Mouse (Mus musculus) liver, embryonic 13.5 days (tissue): ENCODE results near the gene Peli2. TPM values are rescaled to one million over a fixed set of nuclear protein-coding genes. Genes with fewer than 3 reads are reported as not detected.

Experiments used
- ATAC-seq: fragments of 200-750 bp; cut with Nextera tagmentation; 2 replicates; pipeline ENCODE4 v1.8.0; 2017; ENCODE audit warnings: low read depth, mild to moderate bottlenecking, moderate number of reproducible peaks, moderate library complexity
- DNase-seq: peaks from one replicate; pipeline ENCODE4 v3.0.0; 2022
- H3K27ac ChIP-seq: fragments of 300-500 bp; sonication (generic); 2 replicates; pipeline ENCODE4 v1.5.1; 2015; ENCODE audit warnings: moderate library complexity, mild to moderate bottlenecking, inconsistent platforms
- H3K27me3 ChIP-seq: fragments of 300-500 bp; sonication (generic); 2 replicates; pipeline ENCODE4 v1.6.1; 2015; ENCODE audit warnings: mild to moderate bottlenecking, inconsistent platforms
- H3K36me3 ChIP-seq: fragments of 300-500 bp; sonication (generic); 2 replicates; pipeline ENCODE4 v1.6.1; 2015; ENCODE audit warnings: mild to moderate bottlenecking, inconsistent platforms
- H3K4me1 ChIP-seq: fragments of 300-500 bp; sonication (generic); replicated peaks from 2 replicates; pipeline ENCODE4 v1.6.1; 2015; ENCODE audit warnings: inconsistent platforms
- H3K4me2 ChIP-seq: fragments of 300-500 bp; sonication (generic); 2 replicates; pipeline ENCODE4 v1.6.1; 2015; ENCODE audit warnings: inconsistent platforms, mild to moderate bottlenecking, moderate library complexity
- H3K4me3 ChIP-seq: fragments of 300-500 bp; sonication (generic); replicated peaks from 2 replicates; pipeline ENCODE4 v1.5.1; 2015; ENCODE audit warnings: mild to moderate bottlenecking, inconsistent platforms
- H3K9ac ChIP-seq: fragments of 300-500 bp; sonication (generic); 2 replicates; pipeline ENCODE4 v1.6.1; 2015; ENCODE audit warnings: mild to moderate bottlenecking, inconsistent platforms
- H3K9me3 ChIP-seq: fragments of 300-500 bp; sonication (generic); replicated peaks from 2 replicates; pipeline ENCODE4 v1.6.1; 2016; ENCODE audit warnings: inconsistent platforms
- WGBS: fragments of 180-500 bp; shearing (Covaris S2); methylation state at CpG from one replicate; pipeline ENCODE4 v1.1.7; 2015; ENCODE audit not compliant: insufficient replicate concordance; 5-methylcytosine and 5-hydroxymethylcytosine counted together
- polyA plus RNA-seq: library from polyadenylated mRNA; unstranded; fragments of >200 nt; fragmentation: Nextera tagmentation; extraction: Ambion mirVana; gene quantifications from 2 replicates; pipeline ENCODE4 v1.2.1, GENCODE M21; 2015

The Peli2 gene
- polyA plus RNA-seq, 1 experiment from 2014 or later, result 0.77 TPM

DNA sequence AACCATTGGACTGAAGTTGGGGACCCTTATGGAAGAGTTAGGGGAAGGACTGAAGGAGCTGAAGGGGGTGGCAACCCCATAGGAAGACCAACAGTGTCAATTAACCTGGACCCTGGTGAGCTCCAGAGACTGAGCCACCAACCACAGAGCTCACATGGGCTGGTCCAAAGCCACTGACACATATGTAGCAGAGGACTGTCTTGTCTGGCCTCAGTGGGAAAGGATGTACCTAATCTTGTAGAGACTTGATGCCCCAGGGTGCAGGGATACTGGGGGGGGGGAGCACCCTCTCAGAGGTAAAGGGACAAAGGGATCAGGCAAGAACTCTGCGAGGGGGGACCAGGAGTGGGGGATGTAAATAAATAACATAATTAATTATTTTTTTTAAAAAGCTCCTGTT is 176.2 kb downstream of the Peli2 start:
- Histone ChIP-seq H3K27me3 (0 out of 2 replicates have a peak, but pooled peaks cover 2% of the 10 kb centered on the region), H3K36me3 (no peaks in the 10 kb centered on the region), H3K4me1 (peaks cover 4% of the 10 kb centered on the region; the same call in 1 of the 2 replicates), H3K4me2 (no peak overlapping the region), H3K9ac (no peak overlapping the region), H3K4me3 (no peak overlapping the region), H3K9me3 (no peaks in the 10 kb centered on the region), H3K27ac (no peak overlapping the region)
- no peak for DNase-seq
- no peak for ATAC-seq
- WGBS, result 85% methylated on average over 1 of the region's 1 CpGs

DNA sequence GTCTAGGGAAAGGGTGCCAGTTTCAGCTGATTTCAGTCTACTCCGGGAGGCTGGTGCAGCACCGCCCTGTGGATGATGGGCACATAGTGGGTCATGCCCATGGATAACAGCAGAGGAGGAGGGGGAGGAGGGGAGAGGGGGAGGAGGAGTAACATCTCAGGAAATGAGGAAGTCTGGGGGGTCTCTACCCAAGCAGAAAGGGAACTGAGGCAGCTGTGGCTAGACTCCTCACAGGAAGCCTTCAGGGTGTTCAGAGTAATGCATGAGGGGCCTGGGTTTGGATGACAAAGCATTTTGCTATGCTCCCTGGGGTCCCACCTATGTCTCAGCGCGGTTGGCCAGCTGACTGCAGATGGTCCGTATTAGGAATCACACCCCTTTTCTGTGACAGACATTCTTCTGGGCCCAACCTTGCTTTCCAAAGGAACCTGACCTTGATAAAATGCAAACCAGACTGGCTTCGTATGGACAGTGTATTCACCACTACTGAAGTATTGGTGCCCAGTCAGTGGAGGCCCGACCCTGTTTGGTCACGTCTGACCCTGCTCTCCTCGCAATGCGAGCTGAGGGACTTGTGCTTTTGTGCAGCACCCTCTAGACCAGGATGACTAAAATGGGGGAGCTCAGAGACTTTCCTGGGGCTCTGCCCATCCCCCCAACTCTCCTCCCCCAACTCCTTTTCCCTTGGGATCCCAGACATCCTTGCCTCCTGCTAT is 182.0 kb downstream of the Peli2 start:
- Histone ChIP-seq H3K4me2 (no peak overlapping the region), H3K27me3 (peaks cover 5% of the 10 kb centered on the region; the same call in 1 of the 2 replicates), H3K9ac (no peak overlapping the region), H3K36me3 (no peaks in the 10 kb centered on the region), H3K4me1 (no peaks in the 10 kb centered on the region), H3K27ac (no peak overlapping the region), H3K9me3 (no peaks in the 10 kb centered on the region), H3K4me3 (no peak overlapping the region)
- no peak for DNase-seq
- WGBS, result 27% methylated on average over 10 of the region's 10 CpGs
- no peak for ATAC-seq

DNA sequence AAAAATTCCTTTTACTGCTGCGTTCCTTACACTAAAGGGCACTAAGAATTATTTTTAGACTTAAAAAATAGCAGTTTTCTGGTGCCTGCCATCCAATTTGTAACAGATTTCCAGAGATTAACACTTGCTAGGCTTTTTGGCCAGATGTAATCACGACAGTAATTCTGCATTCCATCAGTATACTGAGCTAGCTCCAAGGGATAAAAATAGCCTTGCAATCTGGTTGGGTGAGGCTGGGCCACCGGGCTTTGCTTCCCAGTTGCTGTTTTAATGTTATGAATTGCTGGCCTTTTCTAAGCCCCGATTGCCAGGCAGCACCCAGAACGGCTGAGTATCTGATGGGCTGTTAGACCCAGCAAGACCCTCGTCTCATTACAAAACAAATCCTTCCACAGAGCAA is 182.6 kb downstream of the Peli2 start:
- no peak overlapping the region for H3K4me3 ChIP-seq
- WGBS, result 25% methylated on average over 6 of the region's 6 CpGs
- peaks cover 5% of the 10 kb centered on the region; the same call in 1 of the 2 replicates for H3K27me3 ChIP-seq
- H3K9ac ChIP-seq, result no peak overlapping the region
- H3K4me1 ChIP-seq, result no peaks in the 10 kb centered on the region
- no peak for ATAC-seq
- no peak overlapping the region for H3K27ac ChIP-seq
- no peak for DNase-seq
- no peaks in the 10 kb centered on the region for H3K36me3 ChIP-seq
- H3K9me3 ChIP-seq, result no peaks in the 10 kb centered on the region
- no peak overlapping the region for H3K4me2 ChIP-seq

DNA sequence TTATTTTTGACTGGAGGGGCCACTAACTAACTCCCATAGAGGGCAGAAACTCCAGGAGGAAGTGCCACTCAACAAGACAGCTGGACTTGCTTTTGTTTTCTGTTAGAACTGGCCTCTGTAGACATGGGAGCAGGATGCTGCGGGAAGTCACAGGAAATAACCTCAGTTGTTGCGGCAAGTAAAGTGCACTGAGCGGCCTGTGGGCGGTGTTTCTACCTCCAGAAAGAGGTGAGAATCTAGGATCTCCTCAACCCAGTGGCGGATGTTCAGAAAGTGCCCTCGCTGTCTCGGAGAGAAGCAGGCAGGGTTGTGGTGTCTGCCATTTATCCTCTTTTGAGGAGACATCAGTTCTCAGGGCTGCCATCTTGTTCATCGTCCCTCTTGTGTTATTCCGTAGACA is 183.2 kb downstream of the Peli2 start:
- Histone ChIP-seq H3K9me3 (no peaks in the 10 kb centered on the region), H3K27ac (no peak overlapping the region), H3K27me3 (peaks cover 5% of the 10 kb centered on the region; the same call in 1 of the 2 replicates), H3K4me1 (no peaks in the 10 kb centered on the region), H3K4me3 (no peak overlapping the region), H3K9ac (no peak overlapping the region), H3K36me3 (no peaks in the 10 kb centered on the region), H3K4me2 (no peak overlapping the region)
- ATAC-seq (no peak), DNase-seq (no peak)
- WGBS, result 30% methylated on average over 9 of the region's 9 CpGs

DNA sequence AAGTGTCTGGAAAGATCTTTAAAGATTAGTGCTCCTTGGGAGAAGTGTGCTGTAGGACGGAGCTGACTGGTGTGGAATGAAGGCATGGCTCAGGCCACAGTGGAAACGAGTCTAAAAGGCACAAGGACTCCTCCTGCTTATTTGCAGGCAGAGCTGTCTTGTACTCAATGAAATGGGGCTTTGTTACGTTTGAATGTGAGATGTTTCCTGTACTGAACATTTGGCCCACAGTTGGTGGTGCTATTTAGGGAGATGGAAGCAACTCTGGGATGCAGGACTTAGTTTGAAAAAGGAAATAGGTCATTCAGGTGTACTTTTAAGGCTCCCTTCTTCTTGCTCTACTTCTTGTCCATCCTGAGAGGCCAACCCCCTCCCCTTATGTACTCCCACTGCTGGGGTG is 192.6 kb downstream of the Peli2 start:
- H3K27me3 ChIP-seq, result no peaks in the 10 kb centered on the region
- H3K27ac ChIP-seq, result no peak overlapping the region
- no peak overlapping the region for H3K4me3 ChIP-seq
- DNase-seq, result no peak
- no peaks in the 10 kb centered on the region for H3K4me1 ChIP-seq
- no peak overlapping the region for H3K9ac ChIP-seq
- no peak overlapping the region for H3K4me2 ChIP-seq
- ATAC-seq, result no peak
- H3K36me3 ChIP-seq, result no peaks in the 10 kb centered on the region
- WGBS, result 47% methylated on average over 3 of the region's 3 CpGs
- H3K9me3 ChIP-seq, result no peaks in the 10 kb centered on the region

DNA sequence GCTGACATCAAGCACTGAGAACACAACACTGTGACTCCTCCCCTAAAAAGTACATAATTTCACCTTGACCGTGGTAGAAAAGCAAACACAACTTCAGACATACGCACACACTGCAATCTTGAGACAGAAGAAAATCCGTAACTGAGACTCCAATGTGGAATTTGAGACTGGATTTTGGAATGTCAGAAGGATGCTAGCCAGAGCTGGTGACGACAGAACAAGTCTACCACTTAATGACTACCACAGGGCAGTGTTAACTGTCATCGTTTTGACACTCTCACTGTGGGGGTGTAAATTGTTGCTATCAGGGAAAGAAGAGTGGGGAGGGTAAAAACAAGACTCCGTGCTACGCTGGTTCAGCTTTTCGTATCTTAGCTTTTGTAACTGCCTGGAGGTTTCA is 195.8 kb downstream of the Peli2 start:
- Histone ChIP-seq H3K36me3 (no peaks in the 10 kb centered on the region), H3K9ac (no peak overlapping the region), H3K9me3 (no peaks in the 10 kb centered on the region), H3K27me3 (no peaks in the 10 kb centered on the region), H3K27ac (no peak overlapping the region), H3K4me2 (no peak overlapping the region), H3K4me1 (no peaks in the 10 kb centered on the region), H3K4me3 (no peak overlapping the region)
- ATAC-seq, result no peak
- 54% methylated on average over 8 of the region's 8 CpGs for WGBS
- DNase-seq, result no peak

DNA sequence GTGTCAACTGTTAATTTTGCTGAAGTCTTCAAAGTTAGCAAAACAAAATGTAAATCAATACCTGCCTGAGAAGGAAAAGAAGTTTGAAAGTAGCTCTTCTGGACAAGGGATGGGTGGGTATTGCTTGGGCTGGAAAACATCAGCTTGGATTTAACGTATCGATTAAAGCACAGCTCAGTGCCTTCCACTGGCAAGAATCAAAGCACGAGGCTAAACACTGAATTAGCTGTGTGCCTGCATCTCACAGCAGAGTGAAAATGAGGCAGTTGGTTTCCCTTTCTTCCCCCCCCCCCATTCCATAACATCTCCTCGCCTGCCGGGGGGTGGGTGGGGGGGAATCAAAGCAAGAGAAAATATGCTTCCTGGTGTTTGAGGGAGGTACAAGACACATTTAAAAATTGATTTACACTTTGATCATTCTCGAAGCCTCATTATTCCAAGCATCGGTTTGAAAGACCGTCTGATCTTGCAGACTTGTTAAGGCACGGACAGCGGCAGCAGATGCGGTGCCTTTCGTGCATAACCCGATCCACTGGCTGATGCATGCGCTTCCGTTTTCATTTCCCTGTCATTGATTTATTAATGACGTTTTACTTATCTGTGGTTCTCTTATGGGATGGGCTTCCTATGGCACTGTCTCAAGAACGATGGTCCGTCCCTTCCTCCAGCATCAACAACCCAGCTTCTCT is 203.3 kb downstream of the Peli2 start:
- Histone ChIP-seq H3K4me3 (no peak overlapping the region), H3K4me2 (no peak overlapping the region), H3K9me3 (no peaks in the 10 kb centered on the region), H3K27me3 (no peaks in the 10 kb centered on the region), H3K4me1 (no peaks in the 10 kb centered on the region), H3K27ac (no peak overlapping the region), H3K9ac (no peak overlapping the region), H3K36me3 (no peaks in the 10 kb centered on the region)
- DNase-seq, result no peak
- WGBS, result 69% methylated on average over 18 of the region's 18 CpGs
- no peak for ATAC-seq

DNA sequence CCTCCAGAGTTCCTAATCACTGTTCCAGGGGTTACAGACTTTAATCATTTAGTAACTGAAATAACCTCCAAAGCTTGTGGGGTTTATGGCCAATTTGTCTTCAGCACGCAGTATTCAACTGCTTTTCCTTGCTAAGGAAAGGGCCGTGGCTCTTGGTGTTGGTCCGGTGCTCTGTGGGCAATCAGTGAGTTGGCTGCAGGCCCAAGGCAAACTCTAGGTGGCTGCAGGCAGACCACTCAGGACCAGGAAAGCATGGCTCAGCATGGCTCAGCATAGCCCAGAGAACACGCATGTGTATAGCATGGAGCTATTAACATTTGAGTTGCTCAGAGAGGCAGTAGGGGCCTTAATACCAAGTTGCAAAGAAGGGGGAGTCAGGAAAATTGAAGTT is 203.8 kb downstream of the Peli2 start:
- Histone ChIP-seq H3K27me3 (no peaks in the 10 kb centered on the region), H3K4me2 (no peak overlapping the region), H3K9ac (no peak overlapping the region), H3K9me3 (no peaks in the 10 kb centered on the region), H3K36me3 (no peaks in the 10 kb centered on the region), H3K4me1 (no peaks in the 10 kb centered on the region), H3K27ac (no peak overlapping the region), H3K4me3 (no peak overlapping the region)
- ATAC-seq (no peak), DNase-seq (no peak)
- 71% methylated on average over 4 of the region's 4 CpGs for WGBS

DNA sequence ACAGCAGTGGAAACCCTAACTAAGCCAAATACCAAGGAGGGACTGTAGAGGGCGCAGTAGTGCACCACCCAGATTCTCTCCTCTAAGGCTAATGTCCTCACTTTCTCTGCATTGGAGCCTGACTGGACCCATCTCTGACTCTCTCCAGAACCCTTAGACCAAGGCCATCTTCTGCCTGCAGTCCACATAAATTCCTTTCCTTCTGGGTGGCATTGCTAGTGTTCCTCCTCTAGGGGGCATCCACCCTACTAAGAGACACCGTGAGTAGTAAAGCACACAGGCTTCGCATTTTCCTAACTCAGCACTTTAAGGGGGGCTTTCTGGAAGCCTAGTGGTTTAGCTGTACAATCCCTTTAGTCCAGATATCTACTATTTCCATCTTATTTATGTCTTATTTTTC is 207.1 kb downstream of the Peli2 start:
- 73% methylated on average over 3 of the region's 3 CpGs for WGBS
- no peak overlapping the region for H3K9ac ChIP-seq
- no peaks in the 10 kb centered on the region for H3K36me3 ChIP-seq
- DNase-seq (no peak), ATAC-seq (no peak)
- H3K4me3 ChIP-seq, result no peak overlapping the region
- no peaks in the 10 kb centered on the region for H3K4me1 ChIP-seq
- no peak overlapping the region for H3K4me2 ChIP-seq
- no peaks in the 10 kb centered on the region for H3K9me3 ChIP-seq
- H3K27ac ChIP-seq, result no peak overlapping the region
- no peaks in the 10 kb centered on the region for H3K27me3 ChIP-seq

DNA sequence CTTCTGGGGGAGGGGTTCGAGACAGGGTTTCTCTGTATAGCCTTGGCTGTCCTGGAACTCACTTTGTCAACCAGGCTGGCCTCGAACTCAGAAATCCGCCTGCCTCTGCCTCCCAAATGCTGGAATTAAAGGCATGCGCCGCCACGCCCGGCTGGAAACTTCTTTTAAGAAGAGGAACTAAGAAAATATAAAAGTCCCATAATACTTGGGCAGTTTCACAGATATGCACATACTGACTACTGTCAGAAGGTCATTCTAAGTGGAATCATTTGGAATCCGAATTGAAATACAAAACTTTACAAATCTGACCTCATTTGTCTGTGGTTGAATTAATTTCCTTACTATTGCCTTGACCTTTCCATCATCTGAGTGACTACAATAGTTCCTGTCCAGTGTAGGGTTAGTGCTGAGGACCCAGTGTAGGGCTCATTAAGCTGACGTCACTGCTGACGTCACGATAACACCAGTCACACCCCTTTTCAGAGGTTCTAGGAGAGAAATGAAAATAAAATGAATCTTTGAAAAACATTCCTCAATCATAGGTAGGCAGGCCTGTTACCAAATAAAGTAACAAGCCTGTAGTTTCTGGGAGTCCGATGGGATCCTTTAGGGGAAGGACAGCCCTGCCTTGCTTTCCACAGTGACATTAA is 209.2 kb downstream of the Peli2 start:
- Histone ChIP-seq H3K9me3 (no peaks in the 10 kb centered on the region), H3K9ac (no peak overlapping the region), H3K36me3 (no peaks in the 10 kb centered on the region), H3K4me1 (no peaks in the 10 kb centered on the region), H3K27ac (no peak overlapping the region), H3K4me2 (no peak overlapping the region), H3K27me3 (no peaks in the 10 kb centered on the region), H3K4me3 (no peak overlapping the region)
- 67% methylated on average over 12 of the region's 12 CpGs for WGBS
- no peak for DNase-seq
- no peak for ATAC-seq
